ENCODE assay signal across 31 mouse cellular contexts in genomic region chr4:98910246-98910645, GRCm38 (mm10).
"Had no signal": no experiment of that assay in that cellular context is flagged by ENCODE, and none has a peak within 500 bp of the region (broad histone marks: within the 10 kb centered on the region; RNA-seq: fewer than 3 reads in every experiment).

No protein-coding gene starts in this region.

- H3K4me1 ChIP-seq: limb, embryonic 10.5 days; limb, embryonic 12.5 days; limb, embryonic 13.5 days; limb, embryonic 15.5 days; liver, embryonic 12.5 days; liver, embryonic 13.5 days; liver, embryonic 15.5 days; lung, embryonic 15.5 days; megakaryocyte, embryonic 14.5 days; midbrain, embryonic 10.5 days; midbrain, embryonic 12.5 days; midbrain, embryonic 15.5 days; neural tube, embryonic 12.5 days had no signal

- H3K27me3 ChIP-seq: limb, embryonic 12.5 days; limb, embryonic 13.5 days; limb, embryonic 15.5 days; liver, embryonic 12.5 days; liver, embryonic 13.5 days; liver, embryonic 15.5 days; lung, embryonic 15.5 days; megakaryocyte, embryonic 14.5 days; midbrain, embryonic 12.5 days; midbrain, embryonic 15.5 days; neural tube, embryonic 12.5 days had no signal

- H3K4me3 ChIP-seq: left cerebral cortex, adult 2 months; limb, embryonic 10.5 days; limb, embryonic 12.5 days; limb, embryonic 13.5 days; limb, embryonic 15.5 days; liver, embryonic 12.5 days; liver, embryonic 13.5 days; liver, embryonic 15.5 days; lung, embryonic 15.5 days; megakaryocyte, embryonic 14.5 days; midbrain, embryonic 10.5 days; midbrain, embryonic 12.5 days; midbrain, embryonic 15.5 days; myocyte; neural tube, embryonic 12.5 days had no signal

- H3K4me2 ChIP-seq: limb, embryonic 12.5 days; limb, embryonic 13.5 days; limb, embryonic 15.5 days; liver, embryonic 11.5 days; liver, embryonic 12.5 days; liver, embryonic 13.5 days; liver, embryonic 15.5 days; lung, embryonic 14.5 days; lung, embryonic 15.5 days; midbrain, embryonic 12.5 days; midbrain, embryonic 15.5 days; neural tube, embryonic 12.5 days had no signal

- DNase-seq: left cerebral cortex, postnatal 4 days; liver; liver, embryonic 13.5 days; liver, postnatal 0 days; lung, adult 18-20 months; lung, adult 2 months; lung, embryonic 14.5 days; lung, postnatal 10 days; lung, postnatal 14 days; lung, postnatal 36 days; lung, postnatal 4 days; midbrain, embryonic 14.5 days had no signal

- H3K9me3 ChIP-seq: limb, embryonic 10.5 days; limb, embryonic 12.5 days; limb, embryonic 13.5 days; limb, embryonic 15.5 days; liver, embryonic 12.5 days; liver, embryonic 13.5 days; liver, embryonic 15.5 days; lung, embryonic 15.5 days; midbrain, embryonic 10.5 days; midbrain, embryonic 12.5 days; midbrain, embryonic 15.5 days; neural tube, embryonic 12.5 days had no signal

- ATAC-seq: liver, embryonic 12.5 days; liver, postnatal 0 days; lung, postnatal 0 days; midbrain, embryonic 15.5 days; midbrain, embryonic 16.5 days had no signal

- H3K36me3 ChIP-seq: limb, embryonic 10.5 days; limb, embryonic 12.5 days; limb, embryonic 13.5 days; limb, embryonic 15.5 days; liver, embryonic 12.5 days; liver, embryonic 13.5 days; liver, embryonic 15.5 days; lung, embryonic 15.5 days; midbrain, embryonic 10.5 days; midbrain, embryonic 12.5 days; midbrain, embryonic 15.5 days; neural tube, embryonic 12.5 days had no signal

- H3K9ac ChIP-seq: limb, embryonic 12.5 days; limb, embryonic 13.5 days; limb, embryonic 15.5 days; liver, embryonic 12.5 days; liver, embryonic 13.5 days; liver, embryonic 14.5 days; liver, embryonic 15.5 days; liver, postnatal 0 days; lung, embryonic 14.5 days; lung, embryonic 15.5 days; midbrain, embryonic 12.5 days; midbrain, embryonic 15.5 days; neural tube, embryonic 12.5 days had no signal

- H3K27ac ChIP-seq: left cerebral cortex, adult 2 months; limb, embryonic 10.5 days; limb, embryonic 12.5 days; limb, embryonic 13.5 days; limb, embryonic 15.5 days; liver, embryonic 12.5 days; liver, embryonic 13.5 days; liver, embryonic 14.5 days; liver, embryonic 15.5 days; lung, embryonic 15.5 days; macrophage; midbrain, embryonic 10.5 days; midbrain, embryonic 12.5 days; midbrain, embryonic 15.5 days; neural tube, embryonic 12.5 days had no signal
